Mouse (Mus musculus) thymus, adult 18-20 months (tissue): Measurements from ENCODE around the gene Tspo.

Source experiments
- DNase-seq, 2 experiments: peaks; one replicate each; pipeline ENCODE4 v3.0.0; 2022; ENCODE audit warnings: mixed read lengths in 2 of 2

Gene Tspo

DNA sequence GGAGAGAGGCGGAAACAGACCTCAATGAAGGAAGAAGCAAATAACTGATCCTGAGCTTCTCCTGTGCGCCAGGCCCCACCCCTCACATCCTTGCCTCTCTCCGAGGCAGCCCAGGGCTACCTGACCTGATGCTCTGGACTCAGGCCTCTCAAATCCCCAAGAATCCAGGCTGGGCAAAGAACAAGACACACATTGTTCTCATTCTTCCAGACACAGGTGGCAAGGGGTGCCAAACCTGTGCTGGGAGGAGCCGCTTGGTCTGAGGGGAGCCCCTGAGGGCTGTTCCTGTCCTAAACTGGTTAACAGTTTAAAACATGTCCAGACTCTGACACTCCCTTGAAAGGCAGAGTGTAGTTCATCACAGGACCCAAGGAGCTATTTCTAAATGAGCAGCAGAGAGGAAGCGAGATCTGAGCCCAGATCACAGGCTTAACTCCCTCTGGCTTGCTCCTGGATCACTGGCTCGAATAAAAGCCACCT, 21.4 kb downstream of the Tspo start:
- no peak for DNase-seq

- no peak for DNase-seq
These were observed 27.4 kb downstream of the Tspo start for GRCm38 (mm10) chr15:83590841-83591240.

GRCm38 (mm10) chr15:83591758-83592157, 28.4 kb downstream of the Tspo start:
- no peak for DNase-seq

DNA sequence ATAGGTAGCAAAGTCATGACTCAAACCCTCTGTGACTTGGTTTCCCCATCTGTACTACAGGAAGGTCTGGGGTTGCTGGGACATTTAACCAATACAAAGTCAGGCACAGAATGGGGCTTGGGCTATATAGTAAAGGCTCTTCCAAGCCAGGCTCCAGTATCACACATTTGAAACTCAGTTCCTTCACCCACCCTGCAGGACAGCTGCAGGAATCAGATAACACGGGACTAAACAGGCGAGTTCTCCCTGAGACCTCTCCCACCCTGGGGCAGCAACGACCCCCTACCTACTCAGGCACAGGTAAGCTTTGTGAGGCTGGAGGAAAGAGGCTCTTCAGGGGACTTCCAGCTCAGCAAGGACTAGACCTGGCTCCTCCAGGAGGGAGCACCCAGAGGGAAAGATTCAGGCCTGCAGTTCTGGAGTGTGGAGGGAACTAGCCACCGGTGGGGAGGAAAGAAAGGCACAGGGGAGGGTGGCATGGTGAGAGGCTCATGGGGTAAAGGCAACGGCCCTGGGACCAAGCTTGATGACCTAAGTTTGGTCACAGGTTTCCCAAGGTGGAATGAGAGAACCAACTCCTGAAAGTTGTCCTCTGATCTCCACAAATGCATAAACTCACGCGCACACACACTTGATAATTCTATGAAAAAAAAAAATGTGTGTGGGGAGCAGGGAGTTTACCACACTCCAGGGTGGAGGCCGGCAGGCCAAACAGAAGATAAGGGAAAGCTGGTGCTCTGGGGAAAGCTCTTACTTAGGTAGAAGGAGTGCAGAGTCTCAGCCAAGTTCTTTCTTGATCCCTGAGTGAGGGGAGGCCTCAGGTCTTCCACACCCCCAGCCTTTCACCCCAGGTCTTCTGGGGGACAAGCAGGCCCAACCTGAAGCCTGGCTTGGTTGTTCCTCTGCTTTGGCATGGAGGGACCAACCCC, 29.1 kb downstream of the Tspo start:
- DNase-seq, result no peak

GRCm38 (mm10) chr15:83593189-83593585, 29.8 kb downstream of the Tspo start:
- DNase-seq, result no peak

GRCm38 (mm10) chr15:83593702-83594512, 30.5 kb downstream of the Tspo start:
- DNase-seq, result no peak

- peak; percentile 80 to 83 for DNase-seq
These were observed 31.3 kb downstream of the Tspo start, which contains the start of gene Ttll12 for GRCm38 (mm10) chr15:83594513-83595363. Ttll12 (minus strand) TSS chr15:83595157.

GRCm38 (mm10) chr15:83595364-83595711, 31.9 kb downstream of the Tspo start:
- DNase-seq, result no peak

DNA sequence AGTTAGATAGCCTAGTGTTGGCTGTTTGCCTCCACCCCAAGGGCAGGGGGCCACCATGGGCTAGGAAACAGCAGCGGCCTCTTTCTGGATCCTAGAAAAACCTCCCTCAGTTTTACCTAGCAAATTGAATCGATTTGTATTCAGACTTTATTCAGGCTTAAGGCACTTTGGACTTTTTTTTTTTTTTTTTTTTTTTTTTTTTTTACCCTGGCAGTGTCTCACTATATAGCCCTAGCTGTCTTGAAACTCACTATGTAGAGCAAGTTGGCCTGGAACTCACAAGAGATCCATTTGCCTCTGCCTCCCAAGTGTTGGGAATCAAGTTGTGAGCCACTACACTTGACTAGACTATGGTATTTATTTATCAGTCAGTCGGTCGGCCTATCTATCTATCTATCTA, 33.4 kb downstream of the Tspo start:
- no peak for DNase-seq

GRCm38 (mm10) chr15:83601185-83601584, 37.8 kb downstream of the Tspo start:
- peak; percentile 36 to 61 for DNase-seq

DNA sequence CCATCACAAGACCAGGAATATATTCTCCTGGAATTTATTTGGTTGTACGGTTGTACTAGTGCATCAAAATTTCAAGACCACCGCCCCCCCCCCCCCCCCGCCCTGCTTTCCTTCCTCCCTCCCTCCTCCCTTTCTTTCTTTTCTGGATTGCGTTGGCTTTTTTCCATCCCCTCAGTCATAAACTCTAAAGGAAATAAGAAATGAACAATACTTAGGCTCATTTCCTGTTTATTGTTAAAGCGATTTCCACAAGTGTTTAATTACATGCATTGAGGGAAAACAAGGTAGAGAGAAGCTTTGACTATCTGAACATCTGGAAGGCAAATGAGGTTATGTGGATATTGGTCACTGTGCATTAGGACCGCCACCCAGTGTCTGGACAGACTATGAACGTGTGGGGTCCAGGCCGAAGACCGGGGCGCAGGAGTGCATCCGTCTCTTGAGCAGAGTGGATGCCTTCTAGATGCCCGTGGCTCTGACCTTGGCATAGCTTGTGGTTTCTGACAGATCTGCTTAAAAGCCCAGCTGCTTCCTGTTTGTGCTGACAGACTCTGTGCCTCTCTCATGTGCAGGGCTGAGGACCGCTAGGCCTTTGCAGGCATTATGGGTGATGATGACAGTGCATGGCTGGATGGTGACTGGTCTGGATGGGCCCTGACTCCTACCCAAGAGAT, 39.1 kb downstream of the Tspo start:
- peak; percentile 75 to 90 for DNase-seq

DNA sequence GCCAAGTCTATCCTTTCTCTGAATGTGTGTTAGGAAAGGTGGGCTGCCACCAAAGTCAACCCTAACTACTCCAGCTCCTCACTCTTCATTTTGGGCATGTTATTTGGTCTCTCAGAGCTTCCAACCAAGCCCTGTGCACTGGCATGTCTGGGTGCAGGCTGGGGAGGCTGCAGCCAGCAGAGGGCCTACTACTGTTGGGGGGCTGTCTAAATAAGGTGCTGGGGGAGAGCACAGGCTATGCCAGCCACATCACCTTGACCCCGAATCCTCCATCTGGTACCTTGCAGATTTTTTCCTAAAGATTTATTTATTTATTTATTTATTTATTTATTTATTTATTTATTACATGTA, 39.6 kb downstream of the Tspo start:
- DNase-seq, result no peak

- no peak for DNase-seq
These were observed 40.0 kb downstream of the Tspo start for GRCm38 (mm10) chr15:83603426-83603825.

DNA sequence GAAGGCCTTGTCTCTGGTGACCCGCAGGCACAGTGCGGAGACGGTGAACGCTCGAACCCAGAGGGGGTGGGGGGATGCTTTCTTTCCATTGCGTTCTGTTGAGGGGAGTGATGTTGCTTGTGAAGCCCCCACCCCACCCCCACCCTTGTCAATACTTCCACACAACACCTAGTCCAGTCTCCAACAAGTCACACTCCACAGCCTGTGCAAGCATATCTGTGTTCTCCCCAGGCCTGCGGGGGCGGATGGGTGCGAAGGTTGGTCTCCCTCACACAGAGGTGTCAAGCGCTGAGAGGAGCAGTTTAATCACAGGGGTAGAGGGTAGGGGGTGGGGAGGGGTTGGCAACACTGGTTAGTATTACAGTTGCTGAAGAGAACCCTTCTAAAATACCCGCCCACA, 42.8 kb downstream of the Tspo start:
- DNase-seq, result no peak

DNA sequence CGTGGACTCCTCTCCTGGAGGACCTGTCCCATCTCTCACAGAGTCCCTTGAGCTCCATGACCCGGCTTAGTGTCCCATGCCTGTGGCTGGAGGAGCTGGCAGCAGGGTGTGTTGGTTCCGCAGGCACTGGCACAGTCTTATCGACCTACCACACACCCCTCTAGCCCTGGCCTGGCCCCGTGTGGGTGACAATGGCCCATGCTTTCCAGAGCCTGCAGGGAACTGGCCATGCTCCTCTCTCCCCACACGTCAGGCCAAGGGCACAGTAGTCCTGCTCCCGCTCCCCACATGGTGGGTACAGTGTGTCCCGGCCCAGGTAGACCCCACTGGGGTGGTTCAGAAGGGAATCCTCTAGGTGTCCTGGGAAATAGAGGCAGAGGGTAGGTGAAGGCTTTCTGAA, 43.3 kb downstream of the Tspo start:
- DNase-seq, result no peak

- DNase-seq, result peak; percentile 51 to 60
These were observed 43.9 kb downstream of the Tspo start for GRCm38 (mm10) chr15:83607115-83607802.

- no peak for DNase-seq
These were observed 51.9 kb downstream of the Tspo start for GRCm38 (mm10) chr15:83615245-83615644.
